11 mouse cellular contexts compared by ENCODE assay signal in the genomic region with DNA sequence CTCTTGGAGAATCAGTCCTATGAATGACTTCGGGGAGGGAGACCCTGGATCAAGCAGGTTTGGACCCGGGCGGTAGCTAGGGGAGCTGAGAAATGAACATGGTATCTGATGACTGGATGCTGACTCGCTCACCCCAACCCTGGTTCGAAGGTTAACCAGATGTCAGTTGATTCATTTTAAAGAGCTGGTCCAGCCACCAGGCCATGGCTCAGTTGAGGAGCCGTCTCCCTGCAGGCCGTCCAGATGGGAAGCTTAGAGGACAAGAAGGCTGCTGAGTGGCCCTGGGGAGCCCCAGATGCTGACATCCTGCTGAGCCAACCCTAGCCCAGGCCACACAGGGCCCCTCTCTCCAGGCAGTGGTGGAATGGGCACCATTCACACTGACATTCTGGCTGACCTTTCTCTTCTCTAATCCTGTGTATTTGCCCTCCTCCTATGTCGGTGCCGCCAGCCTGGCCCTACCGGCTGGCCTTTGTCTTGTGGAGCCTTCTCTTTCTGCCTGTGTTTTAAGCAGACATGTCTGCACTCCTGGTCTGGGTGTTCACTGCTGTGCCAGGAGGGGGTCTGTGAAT. TPM values are rescaled to one million over a fixed set of nuclear protein-coding genes. Genes with fewer than 3 reads are reported as not detected.
DNase-seq lines count a peak whose midpoint lies in the region; ATAC-seq lines count a peak whose summit lies in the region.
"Had no signal": no experiment of that assay in that cellular context is flagged by ENCODE, and none has a peak within 500 bp of the region (broad histone marks: within the 10 kb centered on the region; RNA-seq: fewer than 3 reads in every experiment).

No protein-coding gene starts in this region.

- H3K9me3 ChIP-seq in forebrain, embryonic 10.5 days, result peaks cover 19% of the 10 kb centered on the region
- no peaks in the 10 kb centered on the region for H3K9me3 ChIP-seq in forebrain, embryonic 13.5 days (replicated peaks)
- H3K9me3 ChIP-seq in hindbrain, embryonic 12.5 days (replicated peaks), result 0 out of 2 replicates have a peak, but pooled peaks cover 6% of the 10 kb centered on the region
- no peaks in the 10 kb centered on the region for H3K9me3 ChIP-seq in hindbrain, embryonic 13.5 days

- peaks cover 18% of the 10 kb centered on the region for H3K4me1 ChIP-seq in forebrain, embryonic 10.5 days
- H3K4me1 ChIP-seq in forebrain, embryonic 13.5 days, result peaks cover 7% of the 10 kb centered on the region; the same call in 1 of the 2 replicates
- peaks cover 17% of the 10 kb centered on the region for H3K4me1 ChIP-seq in hindbrain, embryonic 12.5 days
- H3K4me1 ChIP-seq in hindbrain, embryonic 13.5 days (replicated peaks), result peaks cover 30% of the 10 kb centered on the region

- H3K27ac ChIP-seq in forebrain, embryonic 10.5 days, result peak overlapping the region; percentile 56
- no peak overlapping the region for H3K27ac ChIP-seq in forebrain, embryonic 13.5 days
- H3K27ac ChIP-seq in hindbrain, embryonic 12.5 days, result no peak overlapping the region
- no peak overlapping the region for H3K27ac ChIP-seq in hindbrain, embryonic 13.5 days
- H3K27ac ChIP-seq: neural tube, embryonic 12.5 days had no signal

- H3K36me3 ChIP-seq in forebrain, embryonic 10.5 days (replicated peaks), result 0 out of 2 replicates have a peak, but pooled peaks cover 8% of the 10 kb centered on the region
- peaks cover 5% of the 10 kb centered on the region; the same call in 1 of the 2 replicates for H3K36me3 ChIP-seq in forebrain, embryonic 13.5 days (ENCODE audit: poor library complexity, severe bottlenecking)
- H3K36me3 ChIP-seq in hindbrain, embryonic 12.5 days, result no peaks in the 10 kb centered on the region; the same call in 1 of the 2 replicates
- peaks cover 15% of the 10 kb centered on the region; the same call in 1 of the 2 replicates for H3K36me3 ChIP-seq in hindbrain, embryonic 13.5 days
- H3K36me3 ChIP-seq: neural tube, embryonic 12.5 days had no signal

- no peak overlapping the region for H3K9ac ChIP-seq in forebrain, embryonic 13.5 days
- 0 out of 2 replicates have a peak overlapping the region, but pooled peaks have one; percentile 23 for H3K9ac ChIP-seq in hindbrain, embryonic 12.5 days
- H3K9ac ChIP-seq in hindbrain, embryonic 13.5 days, result no peak overlapping the region
- H3K9ac ChIP-seq: neural tube, embryonic 12.5 days had no signal

- no peak overlapping the region for H3K4me3 ChIP-seq in forebrain, embryonic 10.5 days
- no peak overlapping the region for H3K4me3 ChIP-seq in forebrain, embryonic 13.5 days
- H3K4me3 ChIP-seq in hindbrain, embryonic 12.5 days, result no peak overlapping the region
- H3K4me3 ChIP-seq in hindbrain, embryonic 13.5 days, result no peak overlapping the region
- H3K4me3 ChIP-seq: neural tube, embryonic 12.5 days had no signal

- no peak for DNase-seq in forebrain, embryonic 10.5 days (ENCODE audit: extremely low spot score, low spot score)
- peak; percentile 83 for DNase-seq in 3T3-L1 (ENCODE audit: low read depth, low spot score)
- DNase-seq in adrenal gland, postnatal 25 days, result peak; percentile 24
- DNase-seq in thymus, postnatal 14 days, result no peak
- no peak for DNase-seq in thymus, postnatal 0 days (ENCODE audit: low spot score)
- DNase-seq: liver had no signal

- H3K27me3 ChIP-seq in forebrain, embryonic 10.5 days (ENCODE audit: poor library complexity, severe bottlenecking), result peaks cover 6% of the 10 kb centered on the region; the same call in 1 of the 2 replicates
- no peaks in the 10 kb centered on the region for H3K27me3 ChIP-seq in forebrain, embryonic 13.5 days
- no peaks in the 10 kb centered on the region for H3K27me3 ChIP-seq in hindbrain, embryonic 12.5 days
- H3K27me3 ChIP-seq in hindbrain, embryonic 13.5 days, result no peaks in the 10 kb centered on the region
- H3K27me3 ChIP-seq: neural tube, embryonic 12.5 days had no signal

- no peak overlapping the region for H3K4me2 ChIP-seq in forebrain, embryonic 13.5 days
- H3K4me2 ChIP-seq in hindbrain, embryonic 12.5 days (replicated peaks), result no peak overlapping the region
- H3K4me2 ChIP-seq in hindbrain, embryonic 13.5 days, result no peak overlapping the region
- H3K4me2 ChIP-seq: neural tube, embryonic 12.5 days had no signal

- ATAC-seq in forebrain, embryonic 13.5 days, result no peak
- no peak for ATAC-seq in hindbrain, embryonic 12.5 days (ENCODE audit: low FRiP score)
- no peak for ATAC-seq in hindbrain, embryonic 13.5 days (ENCODE audit: low FRiP score)
- ATAC-seq: intestine, postnatal 0 days had no signal

- WGBS in forebrain, embryonic 10.5 days, result 64% methylated on average over 10 of the region's 10 CpGs
- 72% methylated on average over 10 of the region's 10 CpGs for WGBS in forebrain, embryonic 13.5 days
- 76% methylated on average over 10 of the region's 10 CpGs for WGBS in hindbrain, embryonic 12.5 days
- 76% methylated on average over 10 of the region's 10 CpGs for WGBS in hindbrain, embryonic 13.5 days

RNA-seq across cellular contexts. Expression of gene Aar2, which starts 59.7 kb away (rescaled TPM):
- 51.6 and 53.4 TPM in 2 replicates for polyA plus RNA-seq in forebrain, embryonic 10.5 days (2016; fragmentation: Nextera tagmentation; extraction: Ambion mirVana)
- polyA plus RNA-seq in forebrain, embryonic 13.5 days (2015; fragmentation: Nextera tagmentation; extraction: Ambion mirVana), result 38.5 and 46.0 TPM in 2 replicates
- 43.6 and 48.9 TPM in 2 replicates for polyA plus RNA-seq in hindbrain, embryonic 12.5 days (2016; fragmentation: Nextera tagmentation; extraction: Ambion mirVana)
- polyA plus RNA-seq in hindbrain, embryonic 13.5 days (2015; fragmentation: Nextera tagmentation; extraction: Ambion mirVana), result 45.7 and 46.5 TPM in 2 replicates
- 28.1 and 38.0 TPM in 2 replicates for total RNA-seq in adrenal gland, postnatal 25 days (2021)
- polyA plus RNA-seq in thymus, postnatal 0 days (2015; fragmentation: Nextera tagmentation; extraction: Ambion mirVana), result 27.5 and 29.2 TPM in 2 replicates

Comparison
In these comparisons a context has a peak if more than half of its experiments do, and no peak if none do; other contexts are left out.
1. DNase-seq: peak in 3T3-L1 (single experiment) and adrenal gland, postnatal 25 days (single experiment); none in forebrain, embryonic 10.5 days (single experiment), thymus, postnatal 14 days (single experiment) and thymus, postnatal 0 days (single experiment).